Mouse (Mus musculus): ENCODE results near the gene Rasl12.

The Rasl12 gene

DNA sequence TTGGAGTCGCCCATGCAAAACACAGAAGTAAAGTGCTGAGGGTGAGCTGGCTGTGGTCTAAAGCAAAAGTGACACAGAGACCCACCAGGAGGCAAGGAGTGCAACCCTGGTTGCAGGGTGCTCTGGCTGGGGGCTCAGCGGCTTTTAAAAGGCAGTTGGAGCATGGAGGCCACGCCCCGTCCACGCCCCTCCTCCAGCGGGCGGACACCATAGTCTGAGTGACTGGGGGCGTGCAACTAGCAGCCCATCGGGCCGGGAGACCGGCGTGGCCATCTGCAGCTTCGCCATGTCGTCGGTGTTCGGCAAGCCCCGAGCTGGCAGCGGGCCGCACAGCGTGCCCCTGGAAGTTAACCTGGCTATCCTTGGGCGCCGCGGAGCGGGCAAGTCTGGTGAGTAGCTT lies at the start of gene Rasl12:
Rasl12 (plus strand) TSS at position 228 of the 400 bp plus-strand sequence.
- no peak for DNase-seq (ENCODE audit: low spot score)

DNA sequence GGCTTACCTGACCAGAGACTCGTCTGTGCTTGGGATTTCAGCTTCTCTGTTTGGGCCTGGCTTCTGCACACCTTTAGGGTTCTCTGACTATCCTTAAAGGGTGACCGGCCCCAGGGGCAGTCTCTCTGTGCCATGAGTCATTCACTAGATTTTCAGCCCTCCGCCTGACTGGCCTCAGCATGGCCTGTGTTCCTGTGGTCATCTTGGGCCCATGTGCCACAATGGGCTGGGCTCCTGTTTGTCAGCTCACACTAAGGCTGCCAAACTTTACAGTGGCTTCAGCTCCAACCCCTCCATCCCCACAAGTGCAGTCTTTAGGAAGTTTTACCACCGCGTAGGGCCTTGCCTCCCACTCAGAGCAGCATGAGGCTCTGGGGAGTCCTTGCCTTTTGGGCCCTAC lies 45.1 kb upstream of the Rasl12 start:
- no peak for DNase-seq (ENCODE audit: low spot score)

DNA sequence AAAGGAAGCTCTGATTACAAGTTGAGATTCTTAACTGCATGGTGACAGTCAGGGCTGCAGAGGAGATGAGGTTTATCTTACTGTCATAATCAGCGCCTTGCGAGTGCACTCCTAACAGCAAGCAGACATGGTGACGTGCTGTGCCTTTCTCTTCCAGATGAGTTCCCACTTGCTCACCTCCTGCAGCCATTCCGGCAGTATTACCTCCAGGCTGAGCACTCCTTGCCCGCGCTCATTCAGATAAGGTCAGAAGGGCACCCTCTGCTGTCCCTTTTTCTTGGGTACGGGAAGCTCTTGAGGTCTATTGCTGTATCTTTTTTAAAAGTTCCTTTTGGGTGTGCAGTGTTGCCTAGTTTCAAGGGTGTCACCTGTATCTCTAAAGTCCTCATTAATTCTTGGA lies 41.7 kb upstream of the Rasl12 start:
- no peak for DNase-seq (ENCODE audit: low spot score)

DNA sequence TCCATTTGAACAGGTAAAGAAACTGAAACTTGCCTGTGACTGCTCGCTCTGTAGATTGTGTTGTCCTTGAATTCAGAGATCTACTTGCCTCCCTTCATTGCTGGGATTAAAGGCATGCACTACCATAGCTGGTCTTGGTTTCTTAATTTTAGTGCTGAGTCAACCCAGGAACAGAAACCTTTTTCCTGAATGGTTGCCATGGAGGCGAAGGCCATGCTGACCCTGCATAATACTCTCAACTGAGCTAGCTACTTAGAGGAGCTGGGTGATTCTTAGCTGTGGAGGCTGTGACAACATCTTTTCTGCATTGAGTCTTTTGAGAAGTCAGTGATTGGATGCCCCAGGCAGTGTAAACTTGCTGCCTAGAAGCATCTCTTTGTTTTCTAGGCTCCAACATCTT lies 41.3 kb upstream of the Rasl12 start:
- DNase-seq (ENCODE audit: low spot score), result no peak

DNA sequence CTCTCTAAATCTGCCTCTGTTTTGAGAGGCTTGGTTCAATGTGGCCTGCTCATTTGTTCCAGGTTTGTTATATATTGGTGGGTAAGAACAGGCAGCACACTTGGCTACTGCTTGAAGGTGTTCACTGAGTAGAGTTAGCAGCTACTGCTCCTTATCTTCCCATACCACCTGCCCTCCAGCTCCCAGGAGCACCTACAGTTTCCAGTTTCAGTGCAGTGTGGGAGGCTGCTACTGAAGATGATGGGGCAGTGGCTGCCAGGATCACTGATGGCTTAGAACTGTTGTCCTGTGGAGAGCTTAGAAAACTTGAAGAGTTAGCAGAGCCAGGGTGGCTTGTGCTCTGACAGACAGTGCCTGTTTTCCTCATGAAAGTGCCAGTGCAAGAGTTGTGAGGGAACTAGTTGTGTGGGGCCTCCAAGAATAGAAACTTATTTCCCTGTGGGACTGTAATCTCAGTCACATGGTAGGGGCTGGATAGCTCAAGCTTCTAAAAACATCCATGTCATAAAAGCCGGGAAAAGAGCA lies 39.3 kb upstream of the Rasl12 start:
- no peak for DNase-seq (ENCODE audit: low spot score)

DNA sequence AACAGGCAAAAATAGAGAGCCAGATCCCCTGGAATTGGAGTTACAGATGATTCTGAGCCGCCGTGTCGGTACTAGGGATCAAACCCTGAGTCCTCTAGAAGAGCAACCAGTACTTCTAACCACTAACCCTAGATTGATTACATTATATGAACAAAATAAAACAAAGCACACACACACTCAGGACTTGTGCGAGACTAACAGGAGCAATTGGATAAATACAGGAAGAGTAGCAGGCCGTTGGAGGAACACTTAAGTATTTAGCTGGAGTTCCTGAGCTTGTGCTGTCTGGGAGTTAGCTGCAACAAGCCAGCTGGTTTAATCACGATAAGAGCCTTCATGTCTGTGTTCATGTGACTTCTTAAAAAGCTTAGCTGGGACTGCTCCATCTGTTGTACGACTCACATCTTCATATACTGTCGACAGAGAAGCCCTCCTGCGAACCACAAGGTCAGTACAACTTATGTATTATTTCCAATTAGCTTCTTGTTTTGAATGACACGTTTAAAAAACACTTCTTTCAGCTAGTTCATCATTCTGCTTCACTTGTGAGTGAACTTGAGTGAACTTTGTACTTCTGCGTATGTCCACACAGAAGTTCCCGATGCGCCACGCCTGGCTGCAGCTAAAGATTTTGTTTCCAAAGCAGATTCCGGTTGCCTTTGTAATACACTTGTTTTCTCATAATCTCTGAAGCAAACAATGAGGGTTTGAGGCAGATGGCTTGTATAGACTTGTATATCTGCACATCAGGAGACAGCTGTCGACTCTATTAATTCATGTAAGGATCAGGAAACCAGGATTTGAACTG lies 37.5 kb upstream of the Rasl12 start, which contains the start of gene Ubap1l:
Ubap1l (plus strand) TSS at position 401 of the 808 bp plus-strand sequence.
- no peak for DNase-seq (ENCODE audit: low spot score)

DNA sequence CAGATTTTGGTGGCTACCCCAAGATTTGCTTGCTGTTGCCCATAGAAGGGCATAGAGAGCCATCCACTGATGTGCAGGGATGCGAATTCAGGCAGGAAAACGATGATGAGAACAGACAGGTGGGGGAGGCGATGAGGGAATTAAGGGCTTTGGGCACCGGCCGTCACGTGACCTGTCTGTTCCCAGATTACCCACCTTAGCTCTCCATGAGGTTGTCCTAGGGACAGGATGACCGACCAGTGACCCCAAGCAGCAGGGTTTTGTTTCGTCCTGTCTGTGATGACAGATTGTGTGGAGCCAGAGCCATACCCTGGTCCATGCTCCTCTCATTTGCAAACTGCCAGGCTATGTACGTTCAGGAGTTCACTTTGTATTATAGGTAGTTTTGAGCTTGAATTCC lies 34.6 kb upstream of the Rasl12 start:
- no peak for DNase-seq (ENCODE audit: low spot score)

DNA sequence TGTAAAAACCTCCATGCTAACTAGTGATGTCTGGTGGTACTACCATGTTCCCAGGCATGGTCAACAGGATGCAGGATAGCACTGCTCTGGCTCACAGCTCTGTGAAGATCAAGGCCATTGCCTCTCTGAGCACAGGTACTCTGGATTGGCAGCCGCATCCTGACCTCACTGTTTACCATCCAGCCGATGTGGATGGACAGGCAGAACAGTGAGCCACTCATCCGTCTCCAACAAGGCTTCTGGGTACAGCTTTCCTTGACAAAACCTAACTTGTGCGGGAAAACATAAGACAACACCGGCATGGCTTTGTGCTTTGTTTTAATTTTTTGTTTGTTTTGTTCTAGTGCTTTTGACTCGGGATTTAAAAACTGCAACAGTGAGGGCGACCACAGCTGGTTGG lies 32.6 kb upstream of the Rasl12 start:
- no peak for DNase-seq (ENCODE audit: low spot score)

DNA sequence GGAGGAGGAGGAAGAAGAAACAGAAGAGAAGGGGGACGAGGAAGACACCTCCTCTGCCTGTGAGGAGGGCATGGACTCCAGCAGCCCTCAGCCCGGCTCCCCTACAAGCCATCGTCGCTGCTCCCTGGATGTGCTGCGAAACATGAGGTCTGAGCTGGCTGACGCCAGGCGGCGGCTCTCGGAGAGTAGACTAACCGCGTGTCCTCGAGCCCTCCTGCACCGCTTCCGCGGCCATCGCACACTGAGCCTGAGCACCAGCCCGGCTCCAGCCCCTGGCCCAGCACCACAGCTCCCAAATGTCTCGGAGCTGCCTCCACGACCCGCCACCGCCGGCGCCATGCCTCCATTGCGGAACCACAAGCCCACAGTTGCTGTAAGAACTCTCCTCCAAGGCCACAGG lies 26.6 kb upstream of the Rasl12 start:
- DNase-seq (ENCODE audit: low spot score), result no peak

GRCm38 (mm10) chr9:65372449-65372848 lies 25.9 kb upstream of the Rasl12 start:
- DNase-seq (ENCODE audit: low spot score), result no peak

DNA sequence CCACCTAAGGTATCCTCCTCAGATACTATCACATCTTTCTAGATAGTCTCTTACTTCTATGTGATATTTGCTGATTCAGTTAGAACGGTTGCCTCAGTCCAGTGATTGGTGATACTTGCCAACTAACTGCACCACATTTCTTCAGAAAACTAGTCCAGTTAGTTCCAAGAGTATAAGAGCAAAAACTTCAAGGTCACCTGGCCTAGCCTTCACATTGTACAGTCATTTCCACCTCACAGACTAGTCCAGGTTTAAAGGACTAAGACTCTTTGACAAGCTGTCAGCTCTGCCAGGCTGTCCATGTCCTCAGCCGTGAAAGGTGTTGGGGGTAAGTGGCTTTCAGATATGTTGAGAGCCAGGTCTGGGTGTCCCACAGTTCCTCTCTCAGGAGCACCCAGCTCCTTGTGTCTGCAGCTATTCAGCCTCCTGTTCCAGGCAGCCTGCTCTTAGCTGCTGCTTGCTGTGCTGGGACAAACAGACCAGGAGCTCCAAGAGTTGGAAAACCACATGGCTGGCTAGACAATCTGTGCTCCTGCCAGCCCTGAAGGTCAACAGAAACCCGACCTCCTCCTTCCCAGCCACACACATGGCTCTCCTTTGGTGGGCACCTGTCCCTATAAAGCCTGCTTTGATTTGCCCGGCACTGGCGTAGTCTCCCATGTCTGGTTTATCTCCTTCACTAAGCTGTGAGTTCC lies 23.7 kb upstream of the Rasl12 start:
- no peak for DNase-seq (ENCODE audit: low spot score)

DNA sequence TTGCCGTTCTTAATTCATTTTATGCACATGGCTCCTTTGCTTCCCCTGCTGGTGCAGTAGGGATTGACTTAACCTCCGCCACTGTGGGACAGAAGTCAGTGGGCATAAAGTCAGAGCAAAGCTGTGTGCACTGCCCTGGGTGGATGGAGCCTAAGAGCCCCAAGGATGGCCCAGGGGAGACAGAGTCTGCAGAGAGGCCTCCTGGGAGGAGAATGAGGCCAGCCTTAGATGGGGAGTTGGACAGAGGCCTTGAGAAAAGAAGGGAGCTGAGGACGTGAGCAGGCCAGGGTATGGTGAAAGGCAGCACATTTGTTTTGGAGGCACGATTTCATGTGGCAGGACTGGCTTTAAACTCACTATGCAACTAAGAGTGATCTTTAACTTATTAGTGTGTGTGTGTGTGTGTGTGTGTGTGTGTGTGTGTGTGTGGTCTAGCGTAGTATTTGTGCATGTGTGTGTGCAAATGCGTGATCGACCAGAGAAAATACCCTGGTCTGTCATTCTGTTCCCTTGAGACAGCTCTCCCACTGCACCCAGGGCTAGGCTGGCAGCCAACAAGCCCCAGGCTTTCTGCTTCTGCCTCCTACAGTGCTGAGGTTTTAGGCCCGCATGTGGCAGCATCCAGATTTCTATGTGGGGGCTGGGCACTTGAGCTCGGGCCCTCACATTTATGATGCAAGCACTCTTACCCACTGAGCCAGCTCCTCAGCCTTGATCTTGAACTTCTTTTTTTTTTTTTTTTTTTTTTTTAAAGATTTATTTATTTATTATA lies 23.0 kb upstream of the Rasl12 start:
- no peak for DNase-seq (ENCODE audit: low spot score)

DNA sequence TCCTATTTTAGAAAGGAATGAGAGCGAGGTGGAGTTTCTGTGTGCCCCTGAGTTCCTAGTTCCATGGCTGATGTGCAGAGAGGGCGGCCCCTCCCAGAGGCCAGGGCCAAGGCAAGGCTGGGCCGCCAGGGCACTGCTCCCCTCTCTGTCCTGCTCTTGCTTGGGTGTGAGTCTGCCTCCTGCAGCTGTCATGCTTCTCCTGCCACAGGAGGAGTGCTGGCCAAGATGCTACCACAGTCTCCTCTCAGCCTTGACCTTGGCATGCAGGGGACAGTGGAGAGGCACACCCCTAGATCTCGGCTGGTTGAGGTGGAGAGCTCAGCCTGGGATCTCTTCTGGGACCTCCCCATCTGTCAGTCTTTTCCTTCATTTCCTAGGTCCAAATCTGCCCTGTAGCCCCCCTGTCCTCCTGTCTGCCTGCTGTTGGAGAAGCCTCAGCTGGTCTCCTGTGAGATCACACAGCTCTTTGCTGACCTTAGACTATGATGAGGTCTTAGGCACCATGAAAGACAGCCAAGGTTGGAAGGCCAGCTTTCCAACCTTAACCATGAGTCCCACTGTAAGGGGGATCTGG lies 17.2 kb upstream of the Rasl12 start:
- no peak for DNase-seq (ENCODE audit: low spot score)

GRCm38 (mm10) chr9:65382031-65382750 lies 16.1 kb upstream of the Rasl12 start:
- no peak for DNase-seq (ENCODE audit: low spot score)

DNA sequence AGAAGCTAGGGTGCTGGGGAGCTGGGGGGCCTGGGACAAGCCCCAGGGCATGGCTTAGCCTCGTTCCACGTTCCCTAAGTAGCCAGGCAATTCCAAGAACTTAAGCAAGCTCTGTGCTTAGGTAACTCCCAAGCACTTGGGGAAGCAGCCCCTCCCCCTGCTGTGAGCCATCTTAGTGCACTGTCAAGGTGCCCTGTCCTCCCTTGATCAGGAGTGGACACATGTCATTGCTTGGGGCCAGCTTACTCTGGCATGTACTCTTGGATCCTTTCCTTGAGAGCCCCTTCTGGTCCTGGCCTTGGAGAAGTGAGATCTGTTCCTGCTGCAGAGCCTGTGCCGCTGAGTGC lies 15.6 kb upstream of the Rasl12 start:
- DNase-seq (ENCODE audit: low spot score), result no peak

GRCm38 (mm10) chr9:65384276-65384675 lies 14.0 kb upstream of the Rasl12 start:
- no peak for DNase-seq (ENCODE audit: low spot score)

GRCm38 (mm10) chr9:65386373-65387140 lies 11.7 kb upstream of the Rasl12 start:
- DNase-seq (ENCODE audit: low spot score), result no peak

DNA sequence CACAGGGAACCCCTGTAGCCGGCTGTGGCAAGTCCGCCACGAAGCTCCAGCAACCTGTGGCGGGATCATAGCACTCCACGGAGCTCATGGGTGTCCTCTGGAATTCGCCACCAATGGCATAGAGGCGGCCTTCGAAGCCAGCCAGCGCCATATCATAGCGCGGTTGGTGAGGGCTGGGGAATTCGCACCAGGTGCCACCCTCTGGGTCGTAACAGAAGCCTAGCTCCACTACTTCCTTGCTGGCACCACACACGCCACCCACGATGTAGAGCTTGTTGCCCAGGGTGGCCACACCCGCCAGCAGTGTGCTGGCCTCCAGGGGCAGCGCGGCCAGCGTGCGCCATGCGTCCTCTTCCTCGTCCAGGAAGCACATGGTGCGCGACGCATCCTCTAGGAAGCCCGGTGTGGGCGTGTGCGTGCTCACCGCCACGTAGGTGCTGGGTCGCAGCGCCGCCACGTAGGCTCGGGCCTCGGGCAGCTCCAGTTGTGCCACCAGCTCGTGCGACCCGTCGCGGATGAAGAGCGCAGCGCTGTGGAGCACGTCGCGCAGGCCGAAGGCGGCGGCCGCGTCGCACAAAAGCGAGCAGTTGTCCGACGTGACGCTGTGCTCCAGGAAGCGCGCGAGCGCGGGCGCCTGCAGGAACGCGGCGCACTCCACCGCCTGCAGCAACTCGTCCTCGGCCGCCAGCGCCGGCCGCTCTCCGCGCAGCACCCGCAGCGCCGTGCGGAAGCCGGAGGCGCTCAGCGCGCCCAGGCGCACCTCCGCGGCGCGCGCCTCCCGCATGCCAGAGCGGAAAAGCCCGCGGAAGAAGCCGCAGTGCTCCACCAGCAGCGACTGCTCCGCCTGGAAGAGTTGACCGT lies 7.3 kb upstream of the Rasl12 start:
- DNase-seq (ENCODE audit: low spot score), result no peak

DNA sequence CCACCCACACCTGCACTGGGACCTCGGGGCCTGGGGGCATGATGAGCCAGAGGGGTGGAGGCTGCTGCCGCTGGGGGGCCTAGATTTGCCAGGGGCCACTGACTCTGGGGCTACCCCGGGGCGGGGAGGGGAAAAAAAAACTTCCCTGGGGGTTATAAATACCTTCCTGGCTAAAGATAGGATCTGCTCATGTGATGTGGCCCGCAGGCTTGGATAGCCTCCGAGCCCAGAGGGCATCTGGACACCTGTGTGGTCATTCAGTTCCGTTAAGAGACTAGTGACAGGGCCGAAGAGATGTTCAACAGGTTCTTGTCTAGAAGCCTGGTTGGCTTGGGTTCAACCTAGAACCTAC lies 6.7 kb upstream of the Rasl12 start, which contains the start of gene Kbtbd13:
Kbtbd13 (minus strand) TSS at position 40 of the 352 bp plus-strand sequence.
- no peak for DNase-seq (ENCODE audit: low spot score)

Data from urinary bladder, postnatal 10 days (tissue).